Mouse (Mus musculus): ENCODE data around the gene 2010300C02Rik. TPM values are rescaled to one million over a fixed set of nuclear protein-coding genes. Genes with fewer than 3 reads are reported as not detected.
"Not testable (repeated sequence)": the region's sequence is repeated elsewhere in the genome, so short reads cannot be mapped to it uniquely, and the experiment has no call there.

2010300C02Rik gene
- total RNA-seq (2022) = 100 to 1,000 TPM; 243 to 289 (median 255) TPM

GRCm38 (mm10) chr1:37719761-37720640, at the start of gene 2010300C02Rik:
Gene 2010300C02Rik (minus strand): TSS chr1:37720085.
- peak; percentile 70 to 82 for DNase-seq (ENCODE audit: low spot score in 2 of 2)

- DNase-seq (ENCODE audit: low spot score in 2 of 2) = no peak
Measured at GRCm38 (mm10) chr1:37759407-37759806, 39.5 kb upstream of the 2010300C02Rik start.

DNA sequence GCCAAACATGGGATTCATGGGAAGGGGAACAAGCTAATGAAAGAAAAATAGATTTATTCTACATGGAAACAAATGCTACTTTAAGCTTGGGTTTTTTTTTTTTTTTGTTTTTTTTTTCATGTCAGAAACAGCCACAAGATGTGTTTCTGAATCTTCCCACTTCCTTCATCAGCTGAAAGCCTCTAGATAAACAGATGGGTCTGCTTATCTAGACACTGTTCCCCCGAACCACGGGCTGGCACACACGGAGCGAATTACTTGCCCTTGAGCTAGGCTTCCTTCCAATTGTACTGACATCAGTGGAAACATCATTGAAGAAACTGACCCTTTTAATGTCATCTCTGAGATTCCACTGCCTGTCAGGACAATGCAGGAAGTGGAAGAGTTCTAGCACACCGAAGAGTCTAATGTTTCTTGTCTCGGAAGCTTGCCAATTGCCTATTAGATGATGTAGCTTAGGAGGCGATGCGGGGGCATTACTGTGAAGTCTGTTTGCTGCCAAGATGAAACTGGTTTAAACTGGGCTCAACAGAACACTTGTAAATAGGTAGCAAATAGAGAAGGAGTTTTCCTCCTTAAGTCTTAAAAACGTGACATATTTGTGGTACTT, 24.9 kb upstream of the 2010300C02Rik start:
- DNase-seq (ENCODE audit: low spot score in 2 of 2) = peak in 1 of 2 experiments; percentile 45

DNA sequence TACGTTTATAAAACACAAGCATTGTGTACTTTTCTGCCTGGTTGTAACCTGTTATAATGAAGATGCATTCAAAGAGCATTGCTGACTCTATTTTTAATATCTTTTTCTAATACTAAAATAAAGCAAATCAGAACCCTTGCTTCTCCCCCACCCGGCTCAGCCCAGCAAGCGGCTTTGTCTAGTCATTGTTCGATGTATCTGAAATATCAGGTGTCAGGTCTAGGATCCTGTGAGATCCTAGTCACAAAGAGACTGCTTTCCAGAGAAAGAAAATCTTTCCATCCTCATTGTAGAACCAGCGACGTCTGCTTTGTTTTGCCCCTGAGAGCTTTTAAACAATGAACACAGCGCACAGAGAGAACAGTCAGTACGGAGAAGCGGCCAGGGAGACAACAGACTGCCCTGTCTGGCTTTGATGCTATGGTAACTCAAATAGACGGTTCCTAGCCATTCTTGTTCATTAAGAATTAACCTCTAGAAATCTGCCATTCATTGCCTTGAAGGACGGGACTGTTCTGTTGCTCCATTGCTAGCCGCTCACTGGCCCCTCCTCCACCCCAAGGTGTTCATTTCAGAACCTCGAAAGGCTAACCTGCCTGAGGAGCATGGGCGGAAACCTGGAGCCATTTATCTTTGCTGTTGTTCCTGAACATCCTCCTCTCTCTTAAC, 22.9 kb upstream of the 2010300C02Rik start:
- no peak for DNase-seq (ENCODE audit: low spot score in 2 of 2)

DNA sequence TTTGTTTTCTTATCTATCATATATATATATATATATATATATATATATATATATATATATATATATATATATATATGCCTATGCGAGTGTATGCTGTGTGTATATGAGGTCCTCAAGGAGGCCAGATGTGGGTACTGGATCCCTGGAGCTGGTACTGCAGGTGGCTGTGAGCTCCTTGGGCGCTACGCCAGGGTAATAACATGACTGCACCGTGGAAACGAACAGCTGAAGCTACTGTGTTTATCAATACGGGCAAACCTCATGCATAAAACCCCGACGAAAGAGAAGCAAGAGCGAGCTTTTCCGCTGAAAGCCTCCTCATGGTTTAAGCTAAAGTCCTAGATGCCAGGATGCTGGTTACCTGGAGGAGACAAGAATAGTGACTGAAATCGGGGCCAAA, 22.2 kb upstream of the 2010300C02Rik start:
- DNase-seq (ENCODE audit: low spot score in 2 of 2) = no peak

DNA sequence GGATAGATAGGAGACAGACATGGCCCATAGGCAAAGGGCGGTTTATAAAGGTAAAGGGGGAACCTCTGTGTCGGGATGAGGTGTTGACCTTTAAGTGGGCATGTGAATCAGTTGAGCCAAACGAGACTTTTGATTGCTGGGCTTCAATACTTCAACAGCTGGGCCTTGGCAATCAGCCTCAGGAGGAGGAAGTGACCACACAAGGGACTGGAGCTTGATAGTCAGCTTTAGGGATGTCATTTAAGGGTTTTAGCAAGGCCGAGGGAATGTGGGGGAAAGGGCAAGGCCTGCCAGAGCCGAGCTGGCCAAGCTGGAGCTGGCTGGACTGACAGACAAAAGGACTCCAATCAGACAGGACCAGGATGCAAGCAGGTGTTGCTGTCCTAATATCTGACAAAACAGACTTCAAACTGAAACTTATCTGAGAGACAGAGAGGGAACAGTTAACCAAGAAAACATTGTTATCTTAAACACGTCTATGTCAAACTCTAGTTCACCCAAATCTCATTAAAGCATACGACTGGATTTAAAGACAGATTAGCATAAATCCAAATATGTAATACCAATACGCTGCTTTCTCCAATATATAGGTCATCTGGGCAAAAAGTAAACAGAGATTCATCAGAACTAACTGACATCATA, 20.4 kb upstream of the 2010300C02Rik start:
- no peak for DNase-seq (ENCODE audit: low spot score in 2 of 2)

DNA sequence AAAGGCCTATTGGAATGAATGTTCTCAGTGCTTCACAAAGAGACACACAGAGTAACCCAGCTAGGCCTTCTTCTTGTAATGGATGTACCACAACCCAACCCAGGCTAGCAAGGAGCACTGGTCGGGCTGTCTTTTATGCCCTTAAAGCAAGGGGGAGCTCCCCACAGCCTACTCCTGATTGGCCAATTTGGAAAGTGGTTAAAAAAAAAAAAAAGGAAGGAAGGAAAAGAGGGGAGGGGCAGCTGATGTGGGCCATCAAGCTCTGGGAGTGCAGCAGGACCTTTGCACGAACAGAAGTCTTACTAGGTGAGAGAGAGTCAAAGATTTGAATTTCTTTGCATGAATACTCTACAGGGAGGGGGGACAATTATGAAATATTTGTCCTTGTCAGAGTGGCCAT, 19.0 kb upstream of the 2010300C02Rik start:
- DNase-seq (ENCODE audit: low spot score in 2 of 2) = no peak

DNA sequence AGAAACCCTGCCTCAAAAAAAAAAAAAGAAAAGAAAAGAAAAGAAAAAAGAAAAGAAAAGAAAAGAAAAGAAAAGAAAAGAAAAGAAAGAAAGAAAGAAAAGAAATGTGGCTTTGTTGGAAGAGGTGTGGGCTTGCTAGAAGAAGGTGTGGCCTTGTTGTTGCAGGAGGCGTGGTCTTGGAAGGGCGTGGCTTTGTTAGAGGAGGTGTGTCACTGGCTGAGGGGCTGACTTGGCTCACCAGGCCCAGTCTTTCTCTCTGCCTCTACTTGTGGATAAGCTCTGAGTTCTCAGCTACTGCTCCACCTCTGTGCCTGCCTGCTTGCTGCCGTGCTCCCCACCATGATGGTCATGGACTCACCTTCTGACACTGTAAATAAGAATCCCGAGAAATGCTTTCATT, 17.2 kb upstream of the 2010300C02Rik start:
- no peak for DNase-seq (ENCODE audit: low spot score in 2 of 2)

DNA sequence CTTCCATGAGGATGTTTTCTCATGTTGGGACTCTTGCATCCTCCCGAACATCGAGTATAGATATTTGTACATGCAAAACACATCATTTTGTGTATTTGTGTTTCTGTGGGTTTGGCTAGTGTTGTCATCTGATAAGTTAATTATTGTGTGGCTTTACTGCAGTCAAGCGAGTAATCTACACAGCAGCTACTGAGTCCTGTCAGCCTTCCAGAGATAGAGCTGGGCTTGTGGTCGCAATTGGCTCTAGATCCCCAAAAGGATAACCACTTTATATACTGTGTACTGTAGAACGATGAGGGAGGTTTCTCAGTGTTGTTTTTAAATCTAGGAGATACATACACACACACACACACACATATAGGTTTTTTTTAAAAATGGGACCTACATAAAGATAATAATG, 16.0 kb upstream of the 2010300C02Rik start:
- no peak for DNase-seq (ENCODE audit: low spot score in 2 of 2)

GRCm38 (mm10) chr1:37734841-37735240, 15.0 kb upstream of the 2010300C02Rik start:
- DNase-seq (ENCODE audit: low spot score in 2 of 2) = no peak

- no peak for DNase-seq (ENCODE audit: low spot score in 2 of 2)
Measured at GRCm38 (mm10) chr1:37729353-37729752, 9.5 kb upstream of the 2010300C02Rik start.

DNA sequence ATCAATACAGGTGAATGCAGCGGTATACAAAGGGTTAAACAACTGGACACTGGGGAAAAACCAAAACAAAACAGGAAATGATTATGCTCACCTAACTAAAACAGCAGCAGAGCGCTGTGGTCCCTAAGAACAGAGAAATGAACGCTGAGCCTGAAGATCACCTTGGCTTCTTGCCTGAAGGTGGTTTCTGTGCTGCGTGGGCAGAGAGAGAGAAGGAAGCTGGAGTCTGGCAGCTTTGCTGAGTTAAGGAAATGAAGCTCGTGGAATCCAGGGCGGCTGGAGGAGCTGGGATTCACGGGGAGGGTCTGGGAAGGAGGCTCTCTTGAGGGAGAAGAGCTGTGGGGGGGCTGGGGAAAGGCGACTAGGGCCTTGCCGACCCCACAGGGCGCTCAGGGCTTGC, 8.2 kb upstream of the 2010300C02Rik start:
- peak in 1 of 2 experiments; percentile 71 for DNase-seq (ENCODE audit: low spot score in 2 of 2)

- no peak for DNase-seq (ENCODE audit: low spot score in 2 of 2)
Measured at GRCm38 (mm10) chr1:37727186-37727585, 7.3 kb upstream of the 2010300C02Rik start.

DNA sequence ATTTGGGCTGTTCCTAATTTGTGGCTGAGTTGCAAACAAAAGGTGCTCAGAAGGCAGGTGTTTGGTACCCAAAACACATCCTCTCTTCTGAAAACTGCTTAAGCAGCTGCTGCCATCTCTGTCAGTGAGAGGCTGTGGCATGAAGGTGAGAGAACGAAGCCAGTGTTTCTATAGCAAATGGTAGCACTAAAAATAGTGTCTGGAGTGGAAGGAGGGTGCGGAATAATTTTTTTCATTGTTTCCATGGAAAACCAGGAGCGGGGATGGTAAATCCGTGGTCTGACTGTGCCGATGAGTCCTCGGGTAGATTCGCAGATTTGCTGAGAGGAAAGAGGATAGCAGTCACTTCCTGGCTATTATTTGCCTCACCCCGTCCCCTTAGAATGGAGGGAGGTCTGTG, 6.5 kb upstream of the 2010300C02Rik start:
- peak in 1 of 2 experiments; percentile 66 for DNase-seq (ENCODE audit: low spot score in 2 of 2)

- peak in 1 of 2 experiments; percentile 91 for DNase-seq (ENCODE audit: low spot score in 2 of 2)
Measured at GRCm38 (mm10) chr1:37725880-37726279, 6.0 kb upstream of the 2010300C02Rik start.

GRCm38 (mm10) chr1:37721092-37721491, 1.2 kb upstream of the 2010300C02Rik start:
- no peak for DNase-seq (ENCODE audit: low spot score in 2 of 2)

- no peak for DNase-seq (ENCODE audit: low spot score in 2 of 2)
Measured at GRCm38 (mm10) chr1:37719030-37719723, 708 bp downstream of the 2010300C02Rik start.

DNA sequence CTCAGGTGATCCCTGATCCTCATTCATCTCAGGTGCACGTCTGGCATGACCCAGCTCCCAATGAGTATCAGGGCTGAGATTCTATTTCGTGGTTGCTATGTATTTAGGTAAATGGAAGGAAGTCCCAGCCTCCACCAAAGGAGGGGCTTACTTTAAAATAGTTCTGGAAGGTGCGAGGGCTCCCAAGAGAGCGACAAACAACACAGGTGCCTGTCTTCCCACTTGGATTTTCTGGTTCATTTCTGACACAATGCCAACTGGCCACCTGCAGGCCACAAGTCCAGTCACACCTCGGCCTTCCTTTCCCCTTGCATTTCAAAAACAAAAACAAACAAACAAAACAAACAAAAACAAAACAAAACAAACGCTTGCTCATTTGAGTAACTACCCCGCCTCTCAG, 1.4 kb downstream of the 2010300C02Rik start:
- DNase-seq (ENCODE audit: low spot score in 2 of 2) = no peak

DNA sequence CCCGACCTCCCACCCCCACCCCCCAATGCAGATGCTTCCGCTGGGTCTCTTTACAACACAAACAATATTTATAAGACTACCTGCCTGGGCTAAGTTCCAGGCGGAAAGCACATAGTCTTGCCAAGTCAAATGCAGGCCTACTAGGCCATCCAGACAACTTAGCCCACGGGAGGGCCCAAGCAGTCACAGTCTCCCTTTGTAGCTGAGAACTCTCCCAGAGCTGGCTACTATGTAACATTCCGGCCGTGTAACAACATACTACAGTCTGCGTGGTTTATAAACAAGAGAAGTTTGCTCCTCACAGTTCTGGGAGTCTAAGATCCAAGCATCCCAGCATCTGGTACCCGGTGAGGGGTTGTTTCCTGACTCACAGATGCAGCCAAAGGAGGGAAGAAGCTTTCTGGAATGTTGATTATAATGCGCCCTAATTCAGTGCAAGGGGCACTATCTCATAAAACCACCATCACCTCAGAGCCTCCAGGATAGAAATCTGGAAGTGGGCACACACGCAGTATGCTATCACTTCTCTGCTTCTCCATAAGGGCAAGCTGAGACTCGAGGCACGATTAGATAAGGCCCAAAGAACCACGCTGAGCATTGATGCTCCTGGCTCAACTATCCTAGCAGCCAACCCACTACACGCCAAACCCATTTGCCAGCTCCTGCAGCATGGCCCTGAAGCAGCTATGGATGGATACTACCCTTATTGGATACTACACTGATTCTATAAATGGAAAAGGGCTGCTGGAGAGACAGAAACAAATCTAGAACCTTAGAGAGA, 2.3 kb downstream of the 2010300C02Rik start:
- no peak for DNase-seq (ENCODE audit: low spot score in 2 of 2)

DNA sequence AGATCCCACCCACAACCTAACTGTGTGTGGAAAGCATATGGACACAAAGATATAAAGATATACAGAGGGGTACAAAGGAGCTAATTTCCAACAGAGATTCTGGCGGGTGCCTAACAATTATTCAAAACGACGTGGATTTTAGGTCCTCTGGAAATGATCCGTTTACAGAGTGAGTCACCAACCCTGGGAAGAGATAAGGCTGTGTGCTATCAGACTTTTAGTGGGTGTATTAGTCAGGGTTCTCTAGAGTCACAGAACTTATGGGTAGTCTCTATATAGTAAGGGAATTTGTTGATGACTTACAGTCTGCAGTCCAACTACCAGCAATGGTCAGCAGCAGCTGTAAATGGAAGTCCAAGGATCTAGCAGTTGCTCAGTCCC, 7.5 kb downstream of the 2010300C02Rik start:
- not testable (repeated sequence) for DNase-seq (ENCODE audit: low spot score in 2 of 2)

All from left cerebral cortex, adult 8-10 months (tissue).